Mouse (Mus musculus): Measurements from ENCODE around the gene Prcp.

DNA sequence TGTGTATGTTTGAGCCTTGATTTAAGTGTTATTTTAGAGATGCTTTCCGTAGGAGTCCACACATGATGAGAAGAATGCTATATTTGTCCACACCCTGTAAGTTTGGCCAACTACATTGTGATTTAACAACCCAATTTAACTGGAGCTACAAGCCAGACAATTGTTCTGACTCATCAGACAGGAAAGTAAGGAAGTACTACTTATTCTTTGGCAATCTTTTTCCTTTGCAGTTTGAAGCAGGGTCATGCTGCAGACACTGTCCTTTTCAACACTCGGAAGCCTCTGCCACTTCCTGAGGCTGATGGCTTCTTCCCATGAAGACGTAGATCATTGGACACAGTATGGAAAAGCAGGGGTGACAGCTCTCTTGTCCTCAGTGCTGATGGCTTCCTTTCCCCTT lies 76.5 kb downstream of the Prcp start:
- no peak for TF ChIP-seq ZC3H11A (IDR thresholded peaks at IDR 0.05; ENCODE audit: borderline replicate concordance, low read depth, low read length)
- no peak for TF ChIP-seq HCFC1 (IDR thresholded peaks at IDR 0.05; ENCODE audit: borderline replicate concordance, insufficient read depth, low read length)
- no peak for TF ChIP-seq CHD2 (IDR thresholded peaks at IDR 0.05; ENCODE audit: low read depth, low read length)
- TF ChIP-seq ZNF384 (IDR thresholded peaks at IDR 0.05; ENCODE audit: low read depth, low read length): no peak

Measured in ES-E14 (cell line).